Mouse (Mus musculus) stomach, postnatal 0 days (tissue): Measurements from ENCODE around the gene Gins1.

Experiments used
- CTCF ChIP-seq: IDR thresholded peaks from 2 replicates; pipeline ENCODE4 v1.5.1; 2016; ENCODE audit warnings: antibody characterized with exemption, low read depth, mild to moderate bottlenecking, moderate library complexity
- EP300 ChIP-seq: optimal IDR thresholded peaks from 2 replicates; pipeline ENCODE3; 2016; ENCODE audit warnings: antibody characterized with exemption

DNA sequence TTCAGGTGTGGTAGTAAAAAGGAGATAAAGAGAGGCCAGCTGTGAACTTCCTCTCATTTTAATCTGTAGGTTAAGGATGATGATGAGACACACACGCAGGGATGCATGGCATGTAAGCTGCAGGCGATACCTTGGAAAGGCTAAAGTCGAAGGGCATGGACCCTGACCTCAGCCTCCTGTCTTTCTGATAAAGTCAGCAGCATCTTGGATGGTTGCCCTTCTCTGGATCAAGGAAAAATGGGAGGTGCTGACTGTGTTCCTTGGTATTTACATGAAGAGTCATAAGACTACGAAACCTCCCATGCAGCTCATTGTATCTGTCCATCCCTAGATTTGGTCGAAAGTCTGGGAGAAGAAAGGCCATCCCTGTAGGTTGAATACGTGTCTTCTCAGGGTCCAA is 4.9 kb upstream of the Gins1 start:
- no peak for TF ChIP-seq CTCF
- TF ChIP-seq EP300 = no peak
